Mouse (Mus musculus): ENCODE measurements around the gene Mtmr12.

DNA sequence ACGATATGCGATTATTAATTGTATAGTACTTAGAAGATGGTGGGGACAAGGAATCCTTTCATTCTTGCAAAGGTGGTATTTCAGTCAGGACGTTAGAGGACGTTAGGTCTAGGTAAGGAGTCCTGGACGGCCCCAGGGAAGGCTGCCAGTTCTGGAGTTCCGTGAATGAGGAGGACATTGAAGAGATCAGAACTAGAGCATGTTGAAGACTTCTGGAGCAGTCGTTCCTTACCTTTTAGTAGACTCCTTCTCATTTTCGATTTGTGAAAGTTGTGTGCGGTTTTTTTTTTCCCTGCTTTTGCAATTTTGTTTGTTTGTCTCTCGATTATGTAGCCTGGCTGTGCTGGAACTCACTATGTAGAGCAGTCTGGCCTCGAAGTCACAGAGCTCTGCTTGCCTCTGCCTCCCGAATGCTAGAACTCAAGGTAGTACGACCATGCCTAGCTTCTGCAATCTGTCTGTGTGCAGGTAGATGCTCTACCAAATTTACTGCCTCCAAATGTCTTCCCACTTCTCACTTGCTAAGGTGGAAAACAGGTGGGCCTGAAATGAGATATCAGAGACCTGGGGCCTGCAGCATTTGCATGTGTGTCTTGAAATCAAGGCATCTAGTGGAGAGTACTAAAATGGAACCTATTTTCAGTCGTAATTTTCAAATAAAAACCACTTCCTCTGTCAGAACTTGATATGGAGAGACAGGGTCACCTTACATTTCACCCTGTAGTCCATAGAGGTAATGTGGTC, 1.2 kb downstream of the Mtmr12 start:
- TF ChIP-seq ZC3H11A (IDR thresholded peaks at IDR 0.05; ENCODE audit: borderline replicate concordance, low read depth, low read length) (no peak), ZNF384 (IDR thresholded peaks at IDR 0.05; ENCODE audit: low read depth, low read length) (no peak), CHD2 (IDR thresholded peaks at IDR 0.05; ENCODE audit: low read depth, low read length) (no peak), MAFK (IDR thresholded peaks at IDR 0.05; ENCODE audit: insufficient read depth, low read depth, low read length) (no peak)

All from ES-E14 (cell line).